Mouse (Mus musculus) neural tube, embryonic 14.5 days (tissue): ENCODE results near the gene Cphx1. TPM values are rescaled to one million over a fixed set of nuclear protein-coding genes. Genes with fewer than 3 reads are reported as not detected.
A peak's percentile ranks its signal among the peaks of the same experiment; 100 is the strongest.
"Not testable (repeated sequence)": the region's sequence is repeated elsewhere in the genome, so short reads cannot be mapped to it uniquely, and the experiment has no call there.

ENCODE experiments used
- ATAC-seq: fragments of 200-750 bp; cut with Nextera tagmentation; 2 replicates; pipeline ENCODE4 v1.8.0; 2017; ENCODE audit warnings: low read depth, mild to moderate bottlenecking, moderate TSS enrichment, moderate library complexity
- H3K27ac ChIP-seq: fragments of 300-500 bp; sonication (generic); 2 replicates; pipeline ENCODE4 v1.5.1; 2014; ENCODE audit warnings: low read depth, mild to moderate bottlenecking, control low read depth, low read length, moderate library complexity, mixed read lengths
- H3K27me3 ChIP-seq: fragments of 300-500 bp; sonication (generic); 2 replicates; pipeline ENCODE4 v1.6.1; 2014; ENCODE audit warnings: low read length; ENCODE audit not compliant: control insufficient read depth, insufficient read depth
- H3K36me3 ChIP-seq: fragments of 300-500 bp; sonication (generic); 2 replicates; pipeline ENCODE4 v1.6.1; 2014; ENCODE audit warnings: low read length, mixed read lengths; ENCODE audit not compliant: control insufficient read depth, insufficient read depth
- H3K4me1 ChIP-seq: fragments of 300-500 bp; sonication (generic); 2 replicates; pipeline ENCODE4 v1.6.1; 2014; ENCODE audit warnings: low read length; ENCODE audit not compliant: control insufficient read depth, insufficient read depth
- H3K4me2 ChIP-seq: fragments of 300-500 bp; sonication (generic); 2 replicates; pipeline ENCODE4 v1.6.1; 2014; ENCODE audit warnings: mild to moderate bottlenecking, low read depth, low read length, control low read depth
- H3K4me3 ChIP-seq: fragments of 300-500 bp; sonication (generic); 2 replicates; pipeline ENCODE4 v1.5.1; 2014; ENCODE audit warnings: low read depth, low read length, control low read depth, mixed read lengths
- H3K9ac ChIP-seq: fragments of 300-500 bp; sonication (generic); replicated peaks from 2 replicates; pipeline ENCODE4 v1.6.1; 2014; ENCODE audit warnings: low read depth, mild to moderate bottlenecking, control low read depth, low read length, mixed read lengths
- H3K9me3 ChIP-seq: fragments of 300-500 bp; sonication (generic); 2 replicates; pipeline ENCODE4 v1.6.1; 2016; ENCODE audit warnings: low read length; ENCODE audit not compliant: control insufficient read depth
- WGBS: fragments of 180-500 bp; shearing (Covaris S2); extraction: QIAGEN DNeasy Blood & Tissue Kit; methylation state at CpG from one replicate; pipeline ENCODE4 v1.1.7; 2014; 5-methylcytosine and 5-hydroxymethylcytosine counted together
- polyA plus RNA-seq: library from polyadenylated mRNA; unstranded; fragments of >200 nt; fragmentation: Nextera tagmentation; extraction: Ambion mirVana; gene quantifications from 2 replicates; pipeline ENCODE4 v1.2.1, GENCODE M21; 2014

Cphx1 gene
- not detected in 2 replicates for polyA plus RNA-seq

GRCm38 (mm10) chr14:25938004-25938403 lies at the start of gene Cphx1:
Gene Cphx1 (plus strand): TSS chr14:25938304.
- not testable (repeated sequence) for H3K4me3 ChIP-seq, H3K4me1 ChIP-seq, H3K4me2 ChIP-seq, H3K9ac ChIP-seq, H3K36me3 ChIP-seq, ATAC-seq, H3K9me3 ChIP-seq, H3K27ac ChIP-seq, H3K27me3 ChIP-seq
- no CpG with 5 or more reads among the region's 8 CpGs for WGBS

GRCm38 (mm10) chr14:25894566-25894965 lies 43.5 kb upstream of the Cphx1 start:
- H3K4me2 ChIP-seq, H3K4me1 ChIP-seq, H3K36me3 ChIP-seq, H3K27ac ChIP-seq, H3K9ac ChIP-seq, H3K27me3 ChIP-seq, ATAC-seq, H3K9me3 ChIP-seq, H3K4me3 ChIP-seq: not testable (repeated sequence)
- no CpG with 5 or more reads among the region's 3 CpGs for WGBS

- H3K36me3 ChIP-seq, H3K9me3 ChIP-seq, H3K4me1 ChIP-seq, H3K27ac ChIP-seq, H3K9ac ChIP-seq, ATAC-seq, H3K27me3 ChIP-seq, H3K4me2 ChIP-seq, H3K4me3 ChIP-seq: not testable (repeated sequence)
- no CpG with 5 or more reads among the region's 7 CpGs for WGBS
Measured at GRCm38 (mm10) chr14:25895686-25896085, 42.4 kb upstream of the Cphx1 start.

GRCm38 (mm10) chr14:25903000-25903399 lies 35.1 kb upstream of the Cphx1 start, which contains the start of gene Plac9a:
Gene Plac9a (minus strand): TSS chr14:25903100.
- not testable (repeated sequence) for H3K4me1 ChIP-seq, H3K36me3 ChIP-seq, H3K4me2 ChIP-seq, H3K27me3 ChIP-seq, H3K9me3 ChIP-seq, H3K27ac ChIP-seq, H3K4me3 ChIP-seq, ATAC-seq, H3K9ac ChIP-seq
- no CpG with 5 or more reads among the region's 10 CpGs for WGBS

- ATAC-seq, H3K4me3 ChIP-seq, H3K27me3 ChIP-seq, H3K9ac ChIP-seq, H3K4me1 ChIP-seq, H3K27ac ChIP-seq, H3K9me3 ChIP-seq, H3K4me2 ChIP-seq, H3K36me3 ChIP-seq: not testable (repeated sequence)
- WGBS = no CpG with 5 or more reads among the region's 5 CpGs
Measured at GRCm38 (mm10) chr14:25905243-25905642, 32.9 kb upstream of the Cphx1 start.

- not testable (repeated sequence) for ATAC-seq, H3K4me3 ChIP-seq, H3K4me1 ChIP-seq, H3K9me3 ChIP-seq, H3K36me3 ChIP-seq, H3K27me3 ChIP-seq, H3K9ac ChIP-seq, H3K27ac ChIP-seq, H3K4me2 ChIP-seq
- WGBS = no CpG with 5 or more reads among the region's 9 CpGs
Measured at GRCm38 (mm10) chr14:25907272-25907671, 30.8 kb upstream of the Cphx1 start.

GRCm38 (mm10) chr14:25908976-25909375 lies 29.1 kb upstream of the Cphx1 start:
- not testable (repeated sequence) for H3K27me3 ChIP-seq, ATAC-seq, H3K4me1 ChIP-seq, H3K4me3 ChIP-seq, H3K27ac ChIP-seq, H3K36me3 ChIP-seq, H3K4me2 ChIP-seq, H3K9me3 ChIP-seq, H3K9ac ChIP-seq
- WGBS = no CpG with 5 or more reads among the region's 8 CpGs

GRCm38 (mm10) chr14:25918427-25919170 lies 19.5 kb upstream of the Cphx1 start:
- no CpG with 5 or more reads among the region's 5 CpGs for WGBS
- not testable (repeated sequence) for H3K27me3 ChIP-seq, H3K9me3 ChIP-seq, ATAC-seq, H3K4me1 ChIP-seq, H3K4me2 ChIP-seq, H3K36me3 ChIP-seq, H3K9ac ChIP-seq, H3K27ac ChIP-seq, H3K4me3 ChIP-seq

GRCm38 (mm10) chr14:25926814-25927561 lies 11.1 kb upstream of the Cphx1 start:
- H3K9ac ChIP-seq, H3K4me2 ChIP-seq, H3K27me3 ChIP-seq, H3K4me3 ChIP-seq, H3K36me3 ChIP-seq, H3K27ac ChIP-seq, H3K9me3 ChIP-seq, H3K4me1 ChIP-seq: not testable (repeated sequence)
- WGBS = no CpG with 5 or more reads among the region's 44 CpGs
- peak; percentile 94 for ATAC-seq
